Mouse (Mus musculus) liver, postnatal 0 days (tissue): Measurements from ENCODE around the gene C77080. TPM values are rescaled to one million over a fixed set of nuclear protein-coding genes. Genes with fewer than 3 reads are reported as not detected.

ENCODE experiments used
- ATAC-seq: fragments of 200-750 bp; cut with Nextera tagmentation; 2 replicates; pipeline ENCODE4 v1.8.0; 2017; ENCODE audit warnings: mild to moderate bottlenecking, moderate library complexity
- DNase-seq: peaks from one replicate; pipeline ENCODE4 v3.0.0-alpha.2; 2016
- H3K27ac ChIP-seq: fragments of 300-500 bp; sonication (generic); 2 replicates; pipeline ENCODE4 v1.5.1; 2014; ENCODE audit warnings: antibody characterized with exemption, moderate library complexity, mild to moderate bottlenecking, low read depth
- H3K27me3 ChIP-seq: fragments of 300-500 bp; sonication (generic); 2 replicates; pipeline ENCODE4 v1.6.1; 2014; ENCODE audit warnings: low read length, control low read depth, mixed read lengths; ENCODE audit not compliant: insufficient read depth
- H3K36me3 ChIP-seq: fragments of 300-500 bp; sonication (generic); replicated peaks from 2 replicates; pipeline ENCODE4 v1.6.1; 2014; ENCODE audit warnings: mild to moderate bottlenecking, control low read depth, low read length, moderate library complexity, mixed read lengths; ENCODE audit not compliant: insufficient read depth
- H3K4me1 ChIP-seq: fragments of 300-500 bp; sonication (generic); 2 replicates; pipeline ENCODE4 v1.6.1; 2014; ENCODE audit warnings: antibody characterized with exemption, mild to moderate bottlenecking, control low read depth; ENCODE audit not compliant: insufficient read depth
- H3K4me2 ChIP-seq: fragments of 300-500 bp; sonication (generic); 2 replicates; pipeline ENCODE4 v1.6.1; 2014; ENCODE audit warnings: low read depth, mild to moderate bottlenecking, low read length, moderate library complexity, mixed read lengths
- H3K4me3 ChIP-seq: fragments of 300-500 bp; sonication (generic); 2 replicates; pipeline ENCODE4 v1.5.1; 2014; ENCODE audit warnings: low read depth, low read length
- H3K9ac ChIP-seq: fragments of 300-500 bp; sonication (generic); replicated peaks from 2 replicates; pipeline ENCODE4 v1.6.1; 2014; ENCODE audit warnings: mild to moderate bottlenecking, moderate library complexity
- H3K9me3 ChIP-seq: fragments of 300-500 bp; sonication (generic); 2 replicates; pipeline ENCODE4 v1.6.1; 2016; ENCODE audit warnings: mild to moderate bottlenecking, control low read depth, low read length, mixed read lengths
- CTCF ChIP-seq: sonication (generic); IDR thresholded peaks from 2 replicates; pipeline ENCODE4 v1.5.1; 2016; ENCODE audit warnings: antibody characterized with exemption, low read depth
- EP300 ChIP-seq: IDR thresholded peaks from 2 replicates; pipeline ENCODE4 v1.6.1; 2016; ENCODE audit warnings: antibody characterized with exemption, low read depth, mild to moderate bottlenecking
- WGBS: fragments of 180-500 bp; shearing (Covaris S2); extraction: QIAGEN DNeasy Blood & Tissue Kit; methylation state at CpG from one replicate; pipeline ENCODE4 v1.1.7; 2014; ENCODE audit not compliant: insufficient replicate concordance; 5-methylcytosine and 5-hydroxymethylcytosine counted together
- polyA plus RNA-seq: library from polyadenylated mRNA; unstranded; fragments of >200 nt; fragmentation: Nextera tagmentation; extraction: Ambion mirVana; gene quantifications from 2 replicates; pipeline ENCODE4 v1.2.1, GENCODE M21; 2015

The C77080 gene
- polyA plus RNA-seq, 1 experiment from 2014 or later: 1.4 TPM

- TF ChIP-seq EP300 (no peak), CTCF (no peak)
- no peaks in the 10 kb centered on the region for H3K27me3 ChIP-seq
- no peak overlapping the region for H3K4me3 ChIP-seq
- no peaks in the 10 kb centered on the region for H3K36me3 ChIP-seq
- no peak overlapping the region for H3K9ac ChIP-seq
- no peak overlapping the region for H3K27ac ChIP-seq
- H3K4me2 ChIP-seq: no peak overlapping the region
- WGBS: 62% methylated on average over 7 of the region's 7 CpGs
- peaks cover 5% of the 10 kb centered on the region; the same call in 1 of the 2 replicates for H3K4me1 ChIP-seq
- no peak for DNase-seq
- H3K9me3 ChIP-seq: no peaks in the 10 kb centered on the region
- no peak for ATAC-seq
Measured at GRCm38 (mm10) chr4:129296066-129296465, 34.9 kb upstream of the C77080 start.

DNA sequence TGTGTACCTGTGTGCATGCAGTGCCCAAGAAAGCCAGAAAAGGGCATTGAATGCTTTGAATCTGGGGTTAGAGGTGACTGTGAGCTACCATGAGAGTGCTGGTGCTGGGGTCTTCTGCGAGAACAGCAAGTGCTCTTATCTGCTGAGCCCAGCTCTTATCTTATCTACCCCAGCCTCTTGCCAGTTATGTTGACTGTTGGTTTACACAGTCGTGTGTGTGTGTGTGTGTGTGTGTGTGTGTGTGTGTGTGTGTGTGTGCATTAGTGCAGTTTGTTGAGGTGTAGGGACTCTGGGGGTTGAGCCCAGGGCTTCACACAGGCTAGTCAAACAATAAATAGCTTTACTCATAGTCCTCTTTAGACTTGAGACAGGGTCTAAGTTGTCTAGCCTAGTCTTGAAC, 34.0 kb upstream of the C77080 start:
- 23% methylated on average over 2 of the region's 2 CpGs for WGBS
- Histone ChIP-seq H3K4me1 (peaks cover 5% of the 10 kb centered on the region; the same call in 1 of the 2 replicates), H3K27me3 (no peaks in the 10 kb centered on the region), H3K4me2 (no peak overlapping the region), H3K27ac (no peak overlapping the region), H3K4me3 (no peak overlapping the region), H3K36me3 (no peaks in the 10 kb centered on the region), H3K9ac (no peak overlapping the region), H3K9me3 (no peaks in the 10 kb centered on the region)
- TF ChIP-seq EP300 (peak; percentile 81), CTCF (no peak)
- DNase-seq (no peak), ATAC-seq (peak; percentile 36)

GRCm38 (mm10) chr4:129293702-129294101, 32.5 kb upstream of the C77080 start:
- Histone ChIP-seq H3K4me2 (no peak overlapping the region), H3K4me1 (peaks cover 5% of the 10 kb centered on the region; the same call in 1 of the 2 replicates), H3K9me3 (no peaks in the 10 kb centered on the region), H3K9ac (no peak overlapping the region), H3K36me3 (no peaks in the 10 kb centered on the region), H3K27ac (no peak overlapping the region), H3K4me3 (no peak overlapping the region), H3K27me3 (no peaks in the 10 kb centered on the region)
- 56% methylated on average over 16 of the region's 16 CpGs for WGBS
- ATAC-seq (no peak), DNase-seq (no peak)
- no peak for TF ChIP-seq CTCF

DNA sequence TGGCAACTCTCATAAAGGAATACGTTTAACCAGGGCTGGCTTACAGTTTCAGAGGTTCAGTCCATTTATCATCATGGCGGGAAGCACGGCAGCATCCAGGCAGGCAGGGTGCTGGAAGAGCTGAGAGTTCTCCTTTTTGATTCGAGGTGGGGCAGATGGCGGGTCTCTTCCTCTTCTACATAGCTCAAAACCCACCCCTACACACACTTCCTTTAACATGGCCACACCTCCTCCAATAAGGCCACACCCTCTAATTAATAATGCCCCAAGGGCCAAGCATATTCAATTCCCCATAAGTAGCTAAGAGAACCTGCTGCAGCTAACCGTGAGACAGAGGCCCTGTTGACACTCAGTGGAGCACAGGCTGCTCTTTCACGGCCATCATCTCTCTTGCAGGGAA, 31.6 kb upstream of the C77080 start:
- H3K36me3 ChIP-seq: no peaks in the 10 kb centered on the region
- no peak for ATAC-seq

DNA sequence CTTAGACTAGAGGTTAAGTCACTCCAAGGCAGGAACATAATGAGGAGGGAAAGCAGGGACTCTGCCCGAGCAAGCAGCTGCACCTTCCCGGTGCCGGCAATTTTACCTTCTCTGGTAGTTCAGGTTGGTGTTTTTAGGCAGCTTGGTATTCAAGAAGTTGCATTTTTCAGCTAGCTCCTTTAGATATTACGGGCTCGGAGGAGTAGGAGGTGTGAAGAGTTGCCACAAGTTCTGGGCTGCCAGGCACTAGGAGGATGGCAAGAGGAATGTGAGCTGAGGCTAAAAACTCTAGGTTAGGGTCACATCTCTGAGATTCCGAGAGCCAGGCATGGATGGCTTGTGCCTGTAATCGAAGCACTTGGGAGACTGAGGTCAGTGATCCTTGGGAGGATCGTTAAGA, 28.5 kb upstream of the C77080 start:
- peaks cover 10% of the 10 kb centered on the region for H3K4me1 ChIP-seq

More for the DNA sequence above, 31.6 kb upstream of the C77080 start:
- H3K27ac ChIP-seq: no peak overlapping the region
- no peak overlapping the region for H3K4me2 ChIP-seq
- H3K27me3 ChIP-seq: peaks cover under 1% of the 10 kb centered on the region
- no peak overlapping the region for H3K4me3 ChIP-seq
- DNase-seq: no peak
- TF ChIP-seq CTCF (no peak), EP300 (no peak)
- H3K9ac ChIP-seq: no peak overlapping the region
- peaks cover 7% of the 10 kb centered on the region; the same call in 1 of the 2 replicates for H3K4me1 ChIP-seq
- WGBS: 53% methylated on average over 7 of the region's 7 CpGs
- H3K9me3 ChIP-seq: no peaks in the 10 kb centered on the region

DNA sequence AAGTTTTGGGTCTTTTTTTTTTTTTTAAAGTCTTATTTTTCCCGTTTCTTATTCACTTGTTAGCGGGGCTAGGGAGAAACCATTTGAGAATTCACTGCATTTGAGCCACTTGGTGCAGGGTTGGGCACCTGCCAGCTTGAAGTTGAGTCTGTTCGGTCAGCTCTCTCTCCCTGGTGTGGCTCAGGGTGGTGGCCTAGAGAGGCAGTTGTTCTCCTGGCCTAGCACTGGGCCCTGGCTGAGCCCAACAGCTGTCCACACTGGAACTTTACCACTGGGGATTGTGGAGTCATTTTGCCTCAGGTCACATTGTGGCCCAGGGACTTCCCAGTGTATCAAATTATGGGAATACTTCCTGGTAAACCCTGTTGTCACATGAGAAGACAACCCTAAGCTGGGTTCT, 26.9 kb upstream of the C77080 start:
- Histone ChIP-seq H3K4me1 (peaks cover 10% of the 10 kb centered on the region), H3K27ac (no peak overlapping the region), H3K9me3 (no peaks in the 10 kb centered on the region), H3K9ac (no peak overlapping the region), H3K27me3 (peaks cover 25% of the 10 kb centered on the region), H3K4me2 (peak overlapping the region; percentile 90; the same call in 1 of the 2 replicates), H3K4me3 (no peak overlapping the region), H3K36me3 (no peaks in the 10 kb centered on the region)
- WGBS: 51% methylated on average over 3 of the region's 3 CpGs
- ATAC-seq (no peak), DNase-seq (no peak)
- TF ChIP-seq CTCF (no peak), EP300 (no peak)

More for the DNA sequence above, 28.5 kb upstream of the C77080 start:
- Histone ChIP-seq H3K4me2 (no peak overlapping the region), H3K36me3 (no peaks in the 10 kb centered on the region), H3K9ac (no peak overlapping the region), H3K27me3 (peaks cover 25% of the 10 kb centered on the region), H3K4me3 (no peak overlapping the region), H3K9me3 (no peaks in the 10 kb centered on the region), H3K27ac (no peak overlapping the region)
- DNase-seq (no peak), ATAC-seq (no peak)
- 86% methylated on average over 8 of the region's 8 CpGs for WGBS
- TF ChIP-seq EP300: no peak
- no peak for TF ChIP-seq CTCF

DNA sequence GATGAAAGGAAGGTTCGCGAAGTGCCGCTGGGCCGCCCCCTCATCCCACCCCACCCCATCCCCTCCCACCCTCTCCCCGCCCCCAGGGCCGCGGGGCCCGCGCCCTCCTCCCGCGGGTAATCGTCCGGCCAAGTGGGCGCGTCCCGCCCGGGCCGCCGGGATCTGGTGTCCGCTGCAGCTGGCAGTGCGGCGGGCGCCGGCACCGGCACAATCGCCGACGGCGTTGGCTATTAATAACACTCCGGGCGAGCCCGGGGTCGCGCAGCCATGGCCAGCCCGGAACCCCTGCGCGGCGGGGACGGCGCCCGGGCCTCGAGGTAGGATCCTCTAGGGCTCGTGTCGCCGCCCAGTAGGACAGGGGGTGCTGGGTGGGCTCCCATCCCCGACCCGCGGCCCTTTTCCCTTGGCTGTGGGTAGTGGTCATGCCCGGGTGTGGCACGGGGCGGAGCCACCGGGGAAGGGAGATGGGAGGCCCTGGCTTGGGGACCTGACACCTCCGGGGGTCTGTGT, 26.3 kb upstream of the C77080 start, which contains the start of gene Sync:
Gene Sync (plus strand): TSS at position 146 of the 510 bp plus-strand sequence.
- ATAC-seq: peak; percentile 29; the same call in 1 of the 2 replicates
- 1% methylated on average over 50 of the region's 53 CpGs for WGBS
- H3K27me3 ChIP-seq: peaks cover 25% of the 10 kb centered on the region
- peak within 1 kb of the TSS; percentile 90 for H3K4me2 ChIP-seq
- TF ChIP-seq EP300: no peak
- TF ChIP-seq CTCF: no peak
- DNase-seq: peak; percentile 38
- peaks cover 10% of the 10 kb centered on the region for H3K4me1 ChIP-seq
- no peaks in the 10 kb centered on the region for H3K36me3 ChIP-seq
- H3K4me3 ChIP-seq: peak within 1 kb of the TSS; percentile 51
- H3K9me3 ChIP-seq: no peaks in the 10 kb centered on the region
- H3K9ac ChIP-seq: peak within 1 kb of the TSS; percentile 50
- H3K27ac ChIP-seq: no peak within 1 kb of the TSS
